Mouse (Mus musculus): ENCODE data around the gene Klk6. TPM values are rescaled to one million over a fixed set of nuclear protein-coding genes. Genes with fewer than 3 reads are reported as not detected.

Klk6 gene
- polyA plus RNA-seq, 1 experiment from 2014 or later: not detected

GRCm38 (mm10) chr7:43782275-43783265 is 41.7 kb upstream of the Klk6 start:
- no peak overlapping the region for H3K27ac ChIP-seq (ENCODE audit: low read depth, low read length)
- no peaks in the 10 kb centered on the region for H3K9me3 ChIP-seq (ENCODE audit: control insufficient read depth, low read length)
- peak; percentile 69 for ATAC-seq
- WGBS: 8% methylated on average over 36 of the region's 36 CpGs
- no peaks in the 10 kb centered on the region for H3K36me3 ChIP-seq (ENCODE audit: control insufficient read depth, insufficient read depth, low read length)
- H3K9ac ChIP-seq (ENCODE audit: low read depth, low read length): peak overlapping the region; percentile 65
- H3K4me1 ChIP-seq (ENCODE audit: control insufficient read depth, insufficient read depth, low read depth, low read length): peaks cover 5% of the 10 kb centered on the region; the same call in 1 of the 2 replicates
- H3K4me3 ChIP-seq (ENCODE audit: low read length): peak overlapping the region; percentile 37
- H3K4me2 ChIP-seq (ENCODE audit: low read length): peak overlapping the region; percentile 76
- no peaks in the 10 kb centered on the region for H3K27me3 ChIP-seq (replicated peaks; ENCODE audit: control insufficient read depth, insufficient read depth, low read length)

GRCm38 (mm10) chr7:43785286-43785685 is 39.0 kb upstream of the Klk6 start:
- H3K4me3 ChIP-seq (ENCODE audit: low read length): no peak overlapping the region
- H3K36me3 ChIP-seq (ENCODE audit: control insufficient read depth, insufficient read depth, low read length): no peaks in the 10 kb centered on the region
- no peaks in the 10 kb centered on the region for H3K27me3 ChIP-seq (replicated peaks; ENCODE audit: control insufficient read depth, insufficient read depth, low read length)
- H3K27ac ChIP-seq (ENCODE audit: low read depth, low read length): no peak overlapping the region
- no peak for ATAC-seq
- no peak overlapping the region for H3K9ac ChIP-seq (ENCODE audit: low read depth, low read length)
- no peak overlapping the region for H3K4me2 ChIP-seq (ENCODE audit: low read length)
- 86% methylated on average over 1 of the region's 1 CpGs for WGBS
- H3K4me1 ChIP-seq (ENCODE audit: control insufficient read depth, insufficient read depth, low read depth, low read length): peaks cover 5% of the 10 kb centered on the region; the same call in 1 of the 2 replicates
- H3K9me3 ChIP-seq (ENCODE audit: control insufficient read depth, low read length): no peaks in the 10 kb centered on the region

GRCm38 (mm10) chr7:43788096-43788495 is 36.2 kb upstream of the Klk6 start:
- Histone ChIP-seq H3K9me3 (ENCODE audit: control insufficient read depth, low read length) (no peaks in the 10 kb centered on the region), H3K27ac (ENCODE audit: low read depth, low read length) (no peak overlapping the region), H3K4me3 (ENCODE audit: low read length) (no peak overlapping the region), H3K36me3 (ENCODE audit: control insufficient read depth, insufficient read depth, low read length) (no peaks in the 10 kb centered on the region), H3K4me2 (ENCODE audit: low read length) (no peak overlapping the region), H3K4me1 (ENCODE audit: control insufficient read depth, insufficient read depth, low read depth, low read length) (no peaks in the 10 kb centered on the region), H3K9ac (ENCODE audit: low read depth, low read length) (no peak overlapping the region), H3K27me3 (replicated peaks; ENCODE audit: control insufficient read depth, insufficient read depth, low read length) (no peaks in the 10 kb centered on the region)
- no peak for ATAC-seq
- WGBS: 79% methylated on average over 3 of the region's 3 CpGs

- no peak overlapping the region for H3K4me3 ChIP-seq (ENCODE audit: low read length)
- H3K9me3 ChIP-seq (ENCODE audit: control insufficient read depth, low read length): no peaks in the 10 kb centered on the region
- no peaks in the 10 kb centered on the region for H3K4me1 ChIP-seq (ENCODE audit: control insufficient read depth, insufficient read depth, low read depth, low read length)
- 74% methylated on average over 2 of the region's 2 CpGs for WGBS
- peaks cover 3% of the 10 kb centered on the region; the same call in 1 of the 2 replicates for H3K27me3 ChIP-seq (replicated peaks; ENCODE audit: control insufficient read depth, insufficient read depth, low read length)
- no peak for ATAC-seq
- no peak overlapping the region for H3K4me2 ChIP-seq (ENCODE audit: low read length)
- no peak overlapping the region for H3K9ac ChIP-seq (ENCODE audit: low read depth, low read length)
- H3K36me3 ChIP-seq (ENCODE audit: control insufficient read depth, insufficient read depth, low read length): no peaks in the 10 kb centered on the region
- H3K27ac ChIP-seq (ENCODE audit: low read depth, low read length): no peak overlapping the region
Observed at GRCm38 (mm10) chr7:43789295-43789694, 35.0 kb upstream of the Klk6 start.

GRCm38 (mm10) chr7:43791591-43791990 is 32.7 kb upstream of the Klk6 start, which contains the start of gene Klk9:
Gene Klk9 (plus strand): TSS chr7:43791891.
- 77% methylated on average over 7 of the region's 7 CpGs for WGBS

GRCm38 (mm10) chr7:43796355-43796754 is 27.9 kb upstream of the Klk6 start:
- no peak overlapping the region for H3K27ac ChIP-seq (ENCODE audit: low read depth, low read length)
- peak overlapping the region; percentile 88 for H3K4me2 ChIP-seq (ENCODE audit: low read length)
- ATAC-seq: peak; percentile 55
- peak overlapping the region; percentile 55 for H3K9ac ChIP-seq (ENCODE audit: low read depth, low read length)
- peaks cover 9% of the 10 kb centered on the region; the same call in 1 of the 2 replicates for H3K4me1 ChIP-seq (ENCODE audit: control insufficient read depth, insufficient read depth, low read depth, low read length)
- H3K36me3 ChIP-seq (ENCODE audit: control insufficient read depth, insufficient read depth, low read length): no peaks in the 10 kb centered on the region
- no peaks in the 10 kb centered on the region for H3K9me3 ChIP-seq (ENCODE audit: control insufficient read depth, low read length)
- H3K4me3 ChIP-seq (ENCODE audit: low read length): peak overlapping the region; percentile 49
- H3K27me3 ChIP-seq (replicated peaks; ENCODE audit: control insufficient read depth, insufficient read depth, low read length): peaks cover 10% of the 10 kb centered on the region
- 7% methylated on average over 8 of the region's 8 CpGs for WGBS

More at GRCm38 (mm10) chr7:43791591-43791990, 32.7 kb upstream of the Klk6 start, which contains the start of gene Klk9:
- H3K4me3 ChIP-seq (ENCODE audit: low read length): no peak within 1 kb of the TSS
- H3K4me2 ChIP-seq (ENCODE audit: low read length): no peak within 1 kb of the TSS
- peaks cover 7% of the 10 kb centered on the region; the same call in 1 of the 2 replicates for H3K4me1 ChIP-seq (ENCODE audit: control insufficient read depth, insufficient read depth, low read depth, low read length)
- no peak for ATAC-seq
- H3K9ac ChIP-seq (ENCODE audit: low read depth, low read length): no peak within 1 kb of the TSS
- H3K36me3 ChIP-seq (ENCODE audit: control insufficient read depth, insufficient read depth, low read length): no peaks in the 10 kb centered on the region
- H3K27me3 ChIP-seq (replicated peaks; ENCODE audit: control insufficient read depth, insufficient read depth, low read length): peaks cover 10% of the 10 kb centered on the region
- H3K27ac ChIP-seq (ENCODE audit: low read depth, low read length): no peak within 1 kb of the TSS
- no peaks in the 10 kb centered on the region for H3K9me3 ChIP-seq (ENCODE audit: control insufficient read depth, low read length)

GRCm38 (mm10) chr7:43797333-43797769 is 26.9 kb upstream of the Klk6 start, which contains the start of gene Klk8:
Gene Klk8 (plus strand): TSS chr7:43797577.
- WGBS: under 1% methylated on average over 25 of the region's 28 CpGs
- Histone ChIP-seq H3K4me1 (ENCODE audit: control insufficient read depth, insufficient read depth, low read depth, low read length) (peaks cover 9% of the 10 kb centered on the region; the same call in 1 of the 2 replicates), H3K27me3 (replicated peaks; ENCODE audit: control insufficient read depth, insufficient read depth, low read length) (peaks cover 10% of the 10 kb centered on the region)

GRCm38 (mm10) chr7:43797844-43798462 is 26.3 kb upstream of the Klk6 start:
- peaks cover 10% of the 10 kb centered on the region for H3K27me3 ChIP-seq (replicated peaks; ENCODE audit: control insufficient read depth, insufficient read depth, low read length)
- H3K9ac ChIP-seq (ENCODE audit: low read depth, low read length): peak overlapping the region; percentile 55
- H3K36me3 ChIP-seq (ENCODE audit: control insufficient read depth, insufficient read depth, low read length): no peaks in the 10 kb centered on the region
- 44% methylated on average over 13 of the region's 13 CpGs for WGBS
- peak overlapping the region; percentile 49 for H3K4me3 ChIP-seq (ENCODE audit: low read length)
- no peaks in the 10 kb centered on the region for H3K9me3 ChIP-seq (ENCODE audit: control insufficient read depth, low read length)
- peaks cover 9% of the 10 kb centered on the region; the same call in 1 of the 2 replicates for H3K4me1 ChIP-seq (ENCODE audit: control insufficient read depth, insufficient read depth, low read depth, low read length)
- ATAC-seq: peak; percentile 59
- H3K27ac ChIP-seq (ENCODE audit: low read depth, low read length): no peak overlapping the region
- H3K4me2 ChIP-seq (ENCODE audit: low read length): peak overlapping the region; percentile 88

More at GRCm38 (mm10) chr7:43797333-43797769, 26.9 kb upstream of the Klk6 start, which contains the start of gene Klk8:
- no peaks in the 10 kb centered on the region for H3K36me3 ChIP-seq (ENCODE audit: control insufficient read depth, insufficient read depth, low read length)
- peak within 1 kb of the TSS; percentile 88 for H3K4me2 ChIP-seq (ENCODE audit: low read length)
- peak within 1 kb of the TSS; percentile 49 for H3K4me3 ChIP-seq (ENCODE audit: low read length)
- H3K9me3 ChIP-seq (ENCODE audit: control insufficient read depth, low read length): no peaks in the 10 kb centered on the region
- H3K27ac ChIP-seq (ENCODE audit: low read depth, low read length): no peak within 1 kb of the TSS
- peak within 1 kb of the TSS; percentile 55 for H3K9ac ChIP-seq (ENCODE audit: low read depth, low read length)
- ATAC-seq: peak; percentile 65

Data from hindbrain, embryonic 16.5 days (tissue).